Mouse (Mus musculus) embryonic facial prominence, embryonic 10.5 days (tissue): Measurements from ENCODE around the gene Ms4a13. TPM values are rescaled to one million over a fixed set of nuclear protein-coding genes. Genes with fewer than 3 reads are reported as not detected.
"Not testable (repeated sequence)": the region's sequence is repeated elsewhere in the genome, so short reads cannot be mapped to it uniquely, and the experiment has no call there.

ENCODE experiments used
- DNase-seq: peaks from one replicate; pipeline ENCODE4 v3.0.0-alpha.2; 2017; ENCODE audit warnings: low spot score
- H3K27ac ChIP-seq: fragments of 300-500 bp; sonication (generic); replicated peaks from 2 replicates; pipeline ENCODE4 v1.5.1; 2016; ENCODE audit warnings: mild to moderate bottlenecking
- H3K27me3 ChIP-seq: fragments of 300-500 bp; sonication (generic); replicated peaks from 2 replicates; pipeline ENCODE4 v1.6.1; 2016; ENCODE audit warnings: low read depth, mild to moderate bottlenecking; ENCODE audit not compliant: poor library complexity, severe bottlenecking
- H3K36me3 ChIP-seq: fragments of 300-500 bp; sonication (generic); replicated peaks from 2 replicates; pipeline ENCODE4 v1.6.1; 2016; ENCODE audit warnings: mild to moderate bottlenecking, moderate library complexity
- H3K4me1 ChIP-seq: fragments of 300-500 bp; sonication (generic); 2 replicates; pipeline ENCODE4 v1.6.1; 2016
- H3K4me3 ChIP-seq: fragments of 300-500 bp; sonication (generic); 2 replicates; pipeline ENCODE4 v1.5.1; 2016; ENCODE audit warnings: mild to moderate bottlenecking, moderate library complexity
- H3K9me3 ChIP-seq: fragments of 300-500 bp; sonication (generic); 2 replicates; pipeline ENCODE4 v1.6.1; 2016; ENCODE audit warnings: mild to moderate bottlenecking
- WGBS: fragments of 180-500 bp; shearing (Covaris S2); methylation state at CpG from one replicate; pipeline ENCODE4 v1.1.7; 2016; 5-methylcytosine and 5-hydroxymethylcytosine counted together
- polyA plus RNA-seq: library from polyadenylated mRNA; unstranded; fragments of >200 nt; fragmentation: Nextera tagmentation; extraction: Ambion mirVana; gene quantifications from 2 replicates; pipeline ENCODE4 v1.2.1, GENCODE M21; 2016

Gene Ms4a13
- polyA plus RNA-seq, 1 experiment from 2014 or later, result not detected

- Histone ChIP-seq H3K9me3 (no peaks in the 10 kb centered on the region), H3K4me3 (no peak overlapping the region), H3K27me3 (no peaks in the 10 kb centered on the region), H3K4me1 (no peaks in the 10 kb centered on the region), H3K27ac (no peak overlapping the region), H3K36me3 (no peaks in the 10 kb centered on the region)
- 88% methylated on average over 2 of the region's 2 CpGs for WGBS
- DNase-seq, result no peak
Observed at GRCm38 (mm10) chr19:11134852-11135251, 61.7 kb downstream of the Ms4a13 start.

- not testable (repeated sequence) for H3K27me3 ChIP-seq, H3K9me3 ChIP-seq, DNase-seq, H3K27ac ChIP-seq, H3K4me3 ChIP-seq, H3K36me3 ChIP-seq, H3K4me1 ChIP-seq
- WGBS, result 86% methylated on average over 8 of the region's 8 CpGs
Observed at GRCm38 (mm10) chr19:11130776-11131175, 65.8 kb downstream of the Ms4a13 start, which contains the start of gene 1700017D01Rik. Gene 1700017D01Rik, minus strand, starts transcription at chr19:11130876.

GRCm38 (mm10) chr19:11129702-11130101 is 66.8 kb downstream of the Ms4a13 start:
- Histone ChIP-seq H3K4me3 (no peak overlapping the region), H3K4me1 (no peaks in the 10 kb centered on the region), H3K27ac (no peak overlapping the region), H3K27me3 (no peaks in the 10 kb centered on the region), H3K9me3 (peaks cover 3% of the 10 kb centered on the region; the same call in 1 of the 2 replicates), H3K36me3 (no peaks in the 10 kb centered on the region)
- DNase-seq, result no peak
- WGBS, result 91% methylated on average over 1 of the region's 1 CpGs

- not testable (repeated sequence) for H3K27me3 ChIP-seq, H3K4me1 ChIP-seq, H3K36me3 ChIP-seq
- Histone ChIP-seq H3K9me3 (peaks cover 12% of the 10 kb centered on the region; the same call in 1 of the 2 replicates), H3K27ac (peak overlapping the region; percentile 72; the same call in 1 of the 2 replicates), H3K4me3 (peak overlapping the region; percentile 53)
- whole genome bisulfite sequencing, result 6% methylated on average over 19 of the region's 38 CpGs
- DNase-seq, result peak; percentile 59
Observed at GRCm38 (mm10) chr19:11121016-11121420, 75.5 kb downstream of the Ms4a13 start.

Other genes with a start within 250 kb of the Ms4a13 start
- 47.2 and 51.5 TPM in 2 replicates for gene Ccdc86, start 247.5 kb downstream of the Ms4a13 start, polyA plus RNA-seq
- gene Ms4a10, start 222.1 kb downstream of the Ms4a13 start, polyA plus RNA-seq, result not detected in 2 replicates
- gene Ms4a15, start 203.5 kb downstream of the Ms4a13 start, polyA plus RNA-seq, result not detected in 2 replicates
- gene Ms4a18, start 178.7 kb downstream of the Ms4a13 start, polyA plus RNA-seq, result not detected in 2 replicates
- gene Ms4a8a, start 115.6 kb downstream of the Ms4a13 start, polyA plus RNA-seq, result not detected in 2 replicates
- not detected in 2 replicates for gene 1700017D01Rik, start 65.9 kb downstream of the Ms4a13 start, polyA plus RNA-seq
- not detected in 2 replicates for gene 1700025F22Rik, start 31.4 kb downstream of the Ms4a13 start, polyA plus RNA-seq
- not detected in 2 replicates for gene Ms4a12, start 35.7 kb upstream of the Ms4a13 start, polyA plus RNA-seq
- gene Ms4a1, start 69.5 kb upstream of the Ms4a13 start, polyA plus RNA-seq, result not detected in 2 replicates
- gene Ms4a5, start 87.1 kb upstream of the Ms4a13 start, polyA plus RNA-seq, result not detected in 2 replicates
- not detected in 2 replicates for gene Ms4a14, start 117.7 kb upstream of the Ms4a13 start, polyA plus RNA-seq
- 0.55 TPM in 1 of 2 replicates, not detected in the other for gene Ms4a7, start 139.4 kb upstream of the Ms4a13 start, polyA plus RNA-seq
- gene Ms4a4a, start 178.8 kb upstream of the Ms4a13 start, polyA plus RNA-seq, result 0.93 and 1.9 TPM in 2 replicates
- gene Ms4a4c, start 208.0 kb upstream of the Ms4a13 start, polyA plus RNA-seq, result not detected in 2 replicates
- not detected in 2 replicates for gene Ms4a4b, start 246.8 kb upstream of the Ms4a13 start, polyA plus RNA-seq